Mouse (Mus musculus): ENCODE measurements around the gene Nfe2. TPM values are rescaled to one million over a fixed set of nuclear protein-coding genes. Genes with fewer than 3 reads are reported as not detected.

Nfe2 gene
- polyA plus RNA-seq, 1 experiment from 2014 or later: 3.4 TPM

GRCm38 (mm10) chr15:103300067-103300471 is 41.9 kb upstream of the Nfe2 start:
- H3K4me1 ChIP-seq: peaks cover 96% of the 10 kb centered on the region
- peak overlapping the region; percentile 99 for H3K27ac ChIP-seq
- H3K4me2 ChIP-seq: peak overlapping the region; percentile 50
- peak overlapping the region; percentile 26 for H3K4me3 ChIP-seq (replicated peaks)
- no peaks in the 10 kb centered on the region for H3K27me3 ChIP-seq
- peak overlapping the region; percentile 48 for H3K9ac ChIP-seq
- H3K9me3 ChIP-seq: no peaks in the 10 kb centered on the region
- WGBS: 2% methylated on average over 18 of the region's 18 CpGs
- peak; percentile 80 for ATAC-seq (ENCODE audit: low FRiP score)
- H3K36me3 ChIP-seq (replicated peaks): peaks cover 11% of the 10 kb centered on the region; the same call in 1 of the 2 replicates

GRCm38 (mm10) chr15:103299644-103300043 is 41.4 kb upstream of the Nfe2 start:
- ATAC-seq (ENCODE audit: low FRiP score): peak; percentile 7; the same call in 1 of the 2 replicates
- no peaks in the 10 kb centered on the region for H3K27me3 ChIP-seq

GRCm38 (mm10) chr15:103298861-103299616 is 40.8 kb upstream of the Nfe2 start:
- Histone ChIP-seq H3K27ac (peak overlapping the region; percentile 99), H3K4me1 (peaks cover 88% of the 10 kb centered on the region), H3K27me3 (no peaks in the 10 kb centered on the region), H3K4me3 (replicated peaks) (peak overlapping the region; percentile 26; the same call in 1 of the 2 replicates), H3K9me3 (no peaks in the 10 kb centered on the region), H3K4me2 (peak overlapping the region; percentile 50), H3K36me3 (replicated peaks) (peaks cover 14% of the 10 kb centered on the region; the same call in 1 of the 2 replicates), H3K9ac (peak overlapping the region; percentile 48)
- WGBS: 55% methylated on average over 5 of the region's 5 CpGs
- no peak for ATAC-seq (ENCODE audit: low FRiP score)

More at GRCm38 (mm10) chr15:103299644-103300043, 41.4 kb upstream of the Nfe2 start:
- H3K4me3 ChIP-seq (replicated peaks): peak overlapping the region; percentile 26
- H3K9ac ChIP-seq: peak overlapping the region; percentile 48
- H3K4me2 ChIP-seq: peak overlapping the region; percentile 50
- peaks cover 11% of the 10 kb centered on the region; the same call in 1 of the 2 replicates for H3K36me3 ChIP-seq (replicated peaks)
- 15% methylated on average over 8 of the region's 8 CpGs for WGBS
- peaks cover 94% of the 10 kb centered on the region for H3K4me1 ChIP-seq
- H3K27ac ChIP-seq: peak overlapping the region; percentile 99
- H3K9me3 ChIP-seq: no peaks in the 10 kb centered on the region

- no peak overlapping the region for H3K4me3 ChIP-seq (replicated peaks)
- H3K9ac ChIP-seq: peak overlapping the region; percentile 38; the same call in 1 of the 2 replicates
- 57% methylated on average over 3 of the region's 3 CpGs for WGBS
Measured at GRCm38 (mm10) chr15:103298026-103298425, 39.8 kb upstream of the Nfe2 start.

GRCm38 (mm10) chr15:103297313-103297712 is 39.1 kb upstream of the Nfe2 start:
- Histone ChIP-seq H3K9ac (peak overlapping the region; percentile 38; the same call in 1 of the 2 replicates), H3K4me2 (0 out of 2 replicates have a peak overlapping the region, but pooled peaks have one; percentile 2), H3K4me3 (replicated peaks) (no peak overlapping the region), H3K9me3 (no peaks in the 10 kb centered on the region), H3K4me1 (peaks cover 71% of the 10 kb centered on the region), H3K27ac (peak overlapping the region; percentile 99), H3K27me3 (no peaks in the 10 kb centered on the region), H3K36me3 (replicated peaks) (peaks cover 29% of the 10 kb centered on the region)
- WGBS: 52% methylated on average over 6 of the region's 6 CpGs
- no peak for ATAC-seq (ENCODE audit: low FRiP score)

More at GRCm38 (mm10) chr15:103298026-103298425, 39.8 kb upstream of the Nfe2 start:
- H3K4me1 ChIP-seq: peaks cover 78% of the 10 kb centered on the region
- H3K9me3 ChIP-seq: no peaks in the 10 kb centered on the region
- no peak for ATAC-seq (ENCODE audit: low FRiP score)
- H3K27me3 ChIP-seq: no peaks in the 10 kb centered on the region
- H3K36me3 ChIP-seq (replicated peaks): peaks cover 22% of the 10 kb centered on the region; the same call in 1 of the 2 replicates
- peak overlapping the region; percentile 99 for H3K27ac ChIP-seq
- H3K4me2 ChIP-seq: no peak overlapping the region

- Histone ChIP-seq H3K4me2 (no peak overlapping the region), H3K4me1 (peaks cover 56% of the 10 kb centered on the region), H3K27ac (peak overlapping the region; percentile 99), H3K4me3 (replicated peaks) (no peak overlapping the region), H3K9ac (peak overlapping the region; percentile 42), H3K27me3 (no peaks in the 10 kb centered on the region), H3K9me3 (no peaks in the 10 kb centered on the region), H3K36me3 (replicated peaks) (peaks cover 41% of the 10 kb centered on the region)
- ATAC-seq (ENCODE audit: low FRiP score): no peak
- WGBS: 6% methylated on average over 5 of the region's 5 CpGs
Measured at GRCm38 (mm10) chr15:103295851-103296250, 37.6 kb upstream of the Nfe2 start.

GRCm38 (mm10) chr15:103294649-103295048 is 36.4 kb upstream of the Nfe2 start:
- Histone ChIP-seq H3K9ac (no peak overlapping the region), H3K36me3 (replicated peaks) (peaks cover 51% of the 10 kb centered on the region), H3K4me1 (peaks cover 44% of the 10 kb centered on the region), H3K4me3 (replicated peaks) (no peak overlapping the region), H3K9me3 (no peaks in the 10 kb centered on the region), H3K27me3 (no peaks in the 10 kb centered on the region), H3K27ac (no peak overlapping the region), H3K4me2 (no peak overlapping the region)
- 75% methylated on average over 2 of the region's 2 CpGs for WGBS
- no peak for ATAC-seq (ENCODE audit: low FRiP score)

- no peak overlapping the region for H3K4me2 ChIP-seq
- H3K4me1 ChIP-seq: peaks cover 35% of the 10 kb centered on the region
- no peak overlapping the region for H3K9ac ChIP-seq
- H3K4me3 ChIP-seq (replicated peaks): no peak overlapping the region
- WGBS: 100% methylated on average over 2 of the region's 2 CpGs
- H3K27ac ChIP-seq: no peak overlapping the region
- no peaks in the 10 kb centered on the region for H3K9me3 ChIP-seq
- H3K27me3 ChIP-seq: no peaks in the 10 kb centered on the region
- ATAC-seq (ENCODE audit: low FRiP score): no peak
- H3K36me3 ChIP-seq (replicated peaks): peaks cover 51% of the 10 kb centered on the region
Measured at GRCm38 (mm10) chr15:103293375-103293774, 35.2 kb upstream of the Nfe2 start.

GRCm38 (mm10) chr15:103292673-103293345 is 34.6 kb upstream of the Nfe2 start:
- no peak for ATAC-seq (ENCODE audit: low FRiP score)
- 91% methylated on average over 4 of the region's 4 CpGs for WGBS
- Histone ChIP-seq H3K4me1 (peaks cover 30% of the 10 kb centered on the region), H3K27ac (no peak overlapping the region), H3K9ac (no peak overlapping the region), H3K9me3 (no peaks in the 10 kb centered on the region), H3K4me3 (replicated peaks) (no peak overlapping the region), H3K36me3 (replicated peaks) (peaks cover 48% of the 10 kb centered on the region), H3K27me3 (no peaks in the 10 kb centered on the region), H3K4me2 (no peak overlapping the region)

GRCm38 (mm10) chr15:103290843-103291242 is 32.6 kb upstream of the Nfe2 start:
- Histone ChIP-seq H3K36me3 (replicated peaks) (peaks cover 45% of the 10 kb centered on the region), H3K27me3 (no peaks in the 10 kb centered on the region), H3K4me1 (peaks cover 13% of the 10 kb centered on the region), H3K4me2 (no peak overlapping the region), H3K9me3 (no peaks in the 10 kb centered on the region), H3K9ac (no peak overlapping the region), H3K27ac (no peak overlapping the region), H3K4me3 (replicated peaks) (no peak overlapping the region)
- no peak for ATAC-seq (ENCODE audit: low FRiP score)
- WGBS: 93% methylated on average over 9 of the region's 9 CpGs

GRCm38 (mm10) chr15:103290417-103290816 is 32.2 kb upstream of the Nfe2 start:
- Histone ChIP-seq H3K4me1 (peaks cover 13% of the 10 kb centered on the region), H3K27me3 (no peaks in the 10 kb centered on the region), H3K4me2 (no peak overlapping the region), H3K4me3 (replicated peaks) (no peak overlapping the region), H3K27ac (no peak overlapping the region), H3K9ac (no peak overlapping the region), H3K36me3 (replicated peaks) (peaks cover 45% of the 10 kb centered on the region), H3K9me3 (no peaks in the 10 kb centered on the region)
- no peak for ATAC-seq (ENCODE audit: low FRiP score)
- 88% methylated on average over 5 of the region's 6 CpGs for WGBS

- Histone ChIP-seq H3K4me3 (replicated peaks) (no peak overlapping the region), H3K9me3 (no peaks in the 10 kb centered on the region), H3K36me3 (replicated peaks) (peaks cover 43% of the 10 kb centered on the region), H3K27me3 (no peaks in the 10 kb centered on the region), H3K9ac (no peak overlapping the region), H3K27ac (peak overlapping the region; percentile 38), H3K4me1 (peaks cover 19% of the 10 kb centered on the region), H3K4me2 (no peak overlapping the region)
- no peak for ATAC-seq (ENCODE audit: low FRiP score)
- 47% methylated on average over 5 of the region's 5 CpGs for WGBS
Measured at GRCm38 (mm10) chr15:103289600-103289999, 31.4 kb upstream of the Nfe2 start.
